Comparison of ENCODE assay signal across 8 mouse cellular contexts in genomic region chr8:120264388-120264943, GRCm38 (mm10). TPM values are rescaled to one million over a fixed set of nuclear protein-coding genes. Genes with fewer than 3 reads are reported as not detected.
DNase-seq lines count a peak whose midpoint lies in the region; ATAC-seq lines count a peak whose summit lies in the region.

No protein-coding gene starts in this region.

- peak overlapping the region; percentile 37 for H3K4me2 ChIP-seq in forebrain, embryonic 15.5 days (replicated peaks)
- peak overlapping the region; percentile 45 for H3K4me2 ChIP-seq in liver, embryonic 13.5 days
- peak overlapping the region; percentile 50 for H3K4me2 ChIP-seq in stomach, embryonic 15.5 days

- no peaks in the 10 kb centered on the region for H3K27me3 ChIP-seq in forebrain, embryonic 15.5 days
- peaks cover 48% of the 10 kb centered on the region for H3K27me3 ChIP-seq in liver, embryonic 13.5 days
- no peaks in the 10 kb centered on the region for H3K27me3 ChIP-seq in stomach, embryonic 15.5 days (replicated peaks)

- peaks cover 62% of the 10 kb centered on the region for H3K4me1 ChIP-seq in forebrain, embryonic 15.5 days
- H3K4me1 ChIP-seq in liver, embryonic 13.5 days (replicated peaks) = peaks cover 24% of the 10 kb centered on the region
- H3K4me1 ChIP-seq in stomach, embryonic 15.5 days = peaks cover 80% of the 10 kb centered on the region

- peak overlapping the region; percentile 8; the same call in 1 of the 2 replicates for H3K4me3 ChIP-seq in forebrain, embryonic 15.5 days
- 0 out of 2 replicates have a peak overlapping the region, but pooled peaks have one; percentile 10 for H3K4me3 ChIP-seq in liver, embryonic 13.5 days (replicated peaks)
- peak overlapping the region; percentile 8 for H3K4me3 ChIP-seq in stomach, embryonic 15.5 days (replicated peaks)

- no peaks in the 10 kb centered on the region for H3K9me3 ChIP-seq in forebrain, embryonic 15.5 days
- no peaks in the 10 kb centered on the region for H3K9me3 ChIP-seq in liver, embryonic 13.5 days (replicated peaks)
- no peaks in the 10 kb centered on the region for H3K9me3 ChIP-seq in stomach, embryonic 15.5 days

- DNase-seq in spleen, adult 18-20 months = peak; percentile 24 to 28
- no peak for DNase-seq in spleen, adult 12 weeks (ENCODE audit: low spot score)
- no peak for DNase-seq in liver, embryonic 13.5 days
- DNase-seq in layer of hippocampus, postnatal 25 days (ENCODE audit: extremely low spot score in 1 of 2, low spot score in 1 of 2) = no peak
- DNase-seq in layer of hippocampus, adult 9-11 months = no peak
- no peak for DNase-seq in urinary bladder, postnatal 25 days (ENCODE audit: low spot score)

- no peak overlapping the region for H3K9ac ChIP-seq in forebrain, embryonic 15.5 days (replicated peaks)
- H3K9ac ChIP-seq in liver, embryonic 13.5 days = no peak overlapping the region
- H3K9ac ChIP-seq in stomach, embryonic 15.5 days = no peak overlapping the region

- ATAC-seq in forebrain, embryonic 15.5 days (replicated peaks) = no peak; the same call in 1 of the 2 replicates
- no peak for ATAC-seq in liver, embryonic 13.5 days (ENCODE audit: low read depth)
- ATAC-seq in stomach, embryonic 15.5 days (ENCODE audit: insufficient read depth, low FRiP score, low read depth) = no peak

- WGBS in forebrain, embryonic 15.5 days = 34% methylated on average over 13 of the region's 13 CpGs
- WGBS in liver, embryonic 13.5 days (ENCODE audit: insufficient replicate concordance) = 33% methylated on average over 13 of the region's 13 CpGs
- WGBS in stomach, embryonic 15.5 days = 25% methylated on average over 13 of the region's 13 CpGs

- H3K36me3 ChIP-seq in forebrain, embryonic 15.5 days = no peaks in the 10 kb centered on the region
- no peaks in the 10 kb centered on the region for H3K36me3 ChIP-seq in liver, embryonic 13.5 days
- H3K36me3 ChIP-seq in stomach, embryonic 15.5 days = no peaks in the 10 kb centered on the region

- H3K27ac ChIP-seq in forebrain, embryonic 15.5 days (replicated peaks) = peak overlapping the region; percentile 97
- no peak overlapping the region for H3K27ac ChIP-seq in liver, embryonic 13.5 days
- H3K27ac ChIP-seq in stomach, embryonic 15.5 days = peak overlapping the region; percentile 91

RNA-seq across cellular contexts. Expression of gene Gse1, which starts 36.2 kb away (rescaled TPM):
- polyA plus RNA-seq in forebrain, embryonic 15.5 days (2015; fragmentation: Nextera tagmentation; extraction: Ambion mirVana) = 31.3 and 32.7 TPM in 2 replicates
- polyA plus RNA-seq in liver, embryonic 13.5 days (2015; fragmentation: Nextera tagmentation; extraction: Ambion mirVana) = 8.3 and 9.6 TPM in 2 replicates
- polyA plus RNA-seq in stomach, embryonic 15.5 days (2015; fragmentation: Nextera tagmentation; extraction: Ambion mirVana) = 9.6 and 10.8 TPM in 2 replicates
- 100 to 1,000 TPM; 121 to 145 TPM for total RNA-seq in layer of hippocampus, postnatal 25 days (2021)

Comparison
In these comparisons a context has a peak if more than half of its experiments do, and no peak if none do; other contexts are left out.
1. DNase-seq: peak in spleen, adult 18-20 months (2 of 2); none in spleen, adult 12 weeks (single experiment), liver, embryonic 13.5 days (single experiment), layer of hippocampus, postnatal 25 days (0 of 2), layer of hippocampus, adult 9-11 months (single experiment) and urinary bladder, postnatal 25 days (single experiment).
2. Peak in every context shown above with its lines, with median percentiles within 50 percentile points of each other: H3K4me2 ChIP-seq and H3K4me3 ChIP-seq.